Mouse (Mus musculus): Measurements from ENCODE around the gene Podxl. TPM values are rescaled to one million over a fixed set of nuclear protein-coding genes. Genes with fewer than 3 reads are reported as not detected.

The Podxl gene
- polyA plus RNA-seq, 1 experiment from 2014 or later = 41.0 TPM

GRCm38 (mm10) chr6:31478221-31478620, 85.6 kb downstream of the Podxl start:
- H3K4me2 ChIP-seq (replicated peaks; ENCODE audit: low read depth, low read length) = no peak overlapping the region
- no peaks in the 10 kb centered on the region for H3K27me3 ChIP-seq (ENCODE audit: control insufficient read depth, insufficient read depth, low read length)
- H3K4me1 ChIP-seq (ENCODE audit: control insufficient read depth, insufficient read depth, low read length) = no peaks in the 10 kb centered on the region
- H3K9ac ChIP-seq (ENCODE audit: low read depth, low read length) = no peak overlapping the region
- H3K27ac ChIP-seq (ENCODE audit: low read depth, low read length) = no peak overlapping the region
- WGBS = 77% methylated on average over 4 of the region's 4 CpGs
- ATAC-seq (ENCODE audit: low FRiP score, low TSS enrichment) = no peak
- no peaks in the 10 kb centered on the region for H3K9me3 ChIP-seq (ENCODE audit: control insufficient read depth, low read length)
- H3K36me3 ChIP-seq (ENCODE audit: control insufficient read depth, insufficient read depth, low read length) = peaks cover 25% of the 10 kb centered on the region
- no peak overlapping the region for H3K4me3 ChIP-seq (ENCODE audit: low read length)

Other genes starting within 250 kb of the Podxl start
- gene Mkln1, start 165.2 kb downstream of the Podxl start, polyA plus RNA-seq (2014; fragmentation: Nextera tagmentation; extraction: Ambion mirVana) = 155 and 212 TPM in 2 replicates